Mouse (Mus musculus) cerebellum, adult 2 months (tissue): ENCODE measurements around the gene Mthfr.

Experiments
- CTCF ChIP-seq: fragments of 200-500 bp; IDR thresholded peaks from 2 replicates; pipeline ENCODE4 v1.5.1; 2011; ENCODE audit warnings: low read depth, mild to moderate bottlenecking, control low read depth, low read length, moderate library complexity, borderline replicate concordance; ENCODE audit not compliant: insufficient read depth
- POLR2A ChIP-seq: fragments of 200-500 bp; IDR thresholded peaks from 2 replicates; pipeline ENCODE4 v1.6.1; 2011; ENCODE audit warnings: low read length, control low read depth, borderline replicate concordance; ENCODE audit not compliant: insufficient read depth

GRCm38 (mm10) chr4:148075259-148075658, 36.4 kb downstream of the Mthfr start:
- TF ChIP-seq CTCF (no peak), POLR2A (no peak)
